Mouse (Mus musculus) C2C12 (cell line): ENCODE measurements around the gene 4933412E24Rik. TPM values are rescaled to one million over a fixed set of nuclear protein-coding genes. Genes with fewer than 3 reads are reported as not detected.

Source experiments
- H3K27me3 ChIP-seq: one replicate; pipeline ENCODE4 v1.6.1; 2011; ENCODE audit not compliant: control insufficient read depth, insufficient read depth, insufficient read length
- H3K36me3 ChIP-seq: one replicate; pipeline ENCODE4 v1.6.1; 2011; ENCODE audit not compliant: control insufficient read depth, insufficient read depth
- H3K4me3 ChIP-seq: one replicate; pipeline ENCODE4 v1.5.1; 2011; ENCODE audit warnings: mild to moderate bottlenecking, control low read depth; ENCODE audit not compliant: poor library complexity, insufficient read depth, severe bottlenecking
- H3K79me2 ChIP-seq: one replicate; pipeline ENCODE4 v1.6.1; 2011; ENCODE audit not compliant: control insufficient read depth, insufficient read depth
- H3K79me3 ChIP-seq: one replicate; pipeline ENCODE4 v1.6.1; 2011; ENCODE audit warnings: low read depth, control low read depth
- H3ac ChIP-seq: one replicate; pipeline ENCODE3; 2011; ENCODE audit warnings: low read depth; ENCODE audit not compliant: control insufficient read depth, insufficient read length
- CEBPB ChIP-seq: IDR thresholded peaks from one replicate; pipeline ENCODE4 v1.6.1; 2011; ENCODE audit warnings: low read depth, mild to moderate bottlenecking, control low read depth, moderate library complexity
- CTCF ChIP-seq: IDR thresholded peaks from one replicate; pipeline ENCODE4 v1.5.1; 2011; ENCODE audit not compliant: control insufficient read depth, insufficient read depth, insufficient read length
- FOSL1 ChIP-seq: IDR thresholded peaks from one replicate; pipeline ENCODE4 v1.8.0; 2011; ENCODE audit warnings: mild to moderate bottlenecking, low read length; ENCODE audit not compliant: poor library complexity, insufficient read depth, severe bottlenecking
- MAX ChIP-seq: IDR thresholded peaks from one replicate; pipeline ENCODE4 v1.6.1; 2011; ENCODE audit warnings: mild to moderate bottlenecking, control low read depth
- MYOD1 ChIP-seq: IDR thresholded peaks from one replicate; pipeline ENCODE4 v1.6.1; 2011; ENCODE audit warnings: low read depth; ENCODE audit not compliant: control insufficient read depth, insufficient read length
- MYOG ChIP-seq: IDR thresholded peaks from one replicate; pipeline ENCODE4 v1.6.1; 2011; ENCODE audit not compliant: control insufficient read depth, insufficient read length; ENCODE audit errors: extremely low read depth
- USF1 ChIP-seq: IDR thresholded peaks from one replicate; pipeline ENCODE4 v1.6.1; 2011; ENCODE audit warnings: low read depth, mild to moderate bottlenecking, control low read depth, moderate library complexity
- polyA plus RNA-seq: library from polyadenylated mRNA; unstranded; fragments of >200 nt; fragmentation: generic; extraction: Trizol; gene quantifications from one replicate; pipeline ENCODE4 v1.2.1, GENCODE M21; 2012; ENCODE audit warnings: missing spikeins

Gene 4933412E24Rik
- polyA plus RNA-seq, 1 experiment = not detected

DNA sequence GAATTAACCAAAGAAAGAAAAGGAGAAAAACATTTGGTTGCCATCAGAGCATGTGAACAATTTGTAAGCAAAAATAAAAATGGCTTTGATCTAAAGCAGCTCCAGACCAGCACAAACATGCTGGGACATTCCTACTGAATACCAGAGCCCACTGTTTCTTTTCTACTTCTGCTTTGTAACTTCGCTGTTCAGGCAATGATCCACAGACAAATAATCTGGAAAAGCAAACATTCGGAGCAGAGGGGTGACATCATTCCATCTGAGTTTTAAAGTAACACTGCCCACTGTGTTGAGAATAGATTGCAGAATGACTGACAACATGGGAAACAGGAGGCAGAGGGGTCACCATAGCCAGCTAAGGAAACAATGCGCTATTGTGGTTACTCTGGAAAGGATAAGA lies 41.1 kb downstream of the 4933412E24Rik start:
- TF ChIP-seq MAX (no peak), CTCF (no peak), USF1 (no peak), FOSL1 (no peak), MYOG (no peak), CEBPB (no peak), MYOD1 (no peak)
- Histone ChIP-seq H3K36me3 (no peaks in the 10 kb centered on the region), H3K4me3 (no peak overlapping the region), H3ac (no peak overlapping the region), H3K27me3 (no peaks in the 10 kb centered on the region), H3K79me3 (no peaks in the 10 kb centered on the region), H3K79me2 (no peaks in the 10 kb centered on the region)

DNA sequence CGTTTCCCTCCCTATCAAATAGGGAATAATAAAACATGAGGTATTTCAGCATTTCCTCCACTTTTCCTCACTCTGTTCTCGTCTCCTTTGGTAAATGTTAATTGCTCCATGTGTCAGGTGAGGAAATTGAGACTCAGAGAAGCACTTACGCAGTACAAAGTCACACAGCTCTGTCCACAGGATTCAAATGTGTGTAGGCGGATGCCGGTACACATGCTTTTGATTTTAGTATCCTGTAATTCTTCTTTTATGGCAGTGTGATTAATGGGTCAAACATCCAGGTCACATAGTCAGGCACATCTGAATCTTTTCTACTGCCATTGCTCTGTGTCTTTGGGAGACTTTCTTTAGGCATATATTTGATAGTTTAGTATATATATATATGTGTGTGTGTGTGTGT lies 41.8 kb downstream of the 4933412E24Rik start:
- H3K79me2 ChIP-seq = no peaks in the 10 kb centered on the region
- no peak overlapping the region for H3K4me3 ChIP-seq
- TF ChIP-seq CEBPB (no peak), FOSL1 (no peak), MYOD1 (no peak), USF1 (no peak), MYOG (no peak)

DNA sequence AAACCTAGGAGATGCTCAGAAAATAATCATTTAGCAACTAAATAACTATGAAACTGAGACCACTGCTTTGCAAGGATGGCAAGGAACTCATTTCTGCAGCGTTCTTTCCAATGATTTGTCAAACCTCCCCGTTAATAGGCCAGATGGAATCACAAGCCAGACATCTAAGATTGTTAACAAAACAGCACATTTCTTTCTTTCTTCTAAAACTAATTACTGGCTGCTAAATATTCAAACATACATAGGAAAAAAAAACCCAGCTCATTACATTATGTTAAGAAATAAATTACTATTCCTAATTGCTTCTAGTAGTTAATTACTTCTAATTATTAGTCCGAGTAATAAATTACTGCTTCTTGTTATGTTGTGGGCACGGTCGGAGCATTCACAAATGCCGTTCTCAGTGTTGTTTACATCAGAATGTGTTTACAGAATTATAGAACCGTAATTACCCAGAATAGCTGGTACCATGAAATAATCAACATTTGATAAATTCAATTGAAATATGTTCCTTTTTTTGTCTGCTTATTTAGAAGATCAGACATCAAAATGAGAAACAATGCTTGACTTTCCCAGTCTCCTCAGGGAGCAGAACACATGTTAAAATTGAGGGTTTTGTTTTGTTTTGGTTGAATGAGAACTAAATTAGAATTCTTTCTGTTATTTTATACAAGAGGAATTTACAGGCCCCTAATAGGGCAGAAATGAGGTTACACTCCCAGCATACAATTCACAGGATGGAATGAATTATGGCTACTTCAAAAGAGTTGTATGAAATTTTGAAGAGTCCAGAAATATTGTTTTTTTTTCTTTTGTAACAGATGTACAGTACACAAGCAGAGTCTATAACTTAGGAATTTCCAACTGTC lies 42.5 kb downstream of the 4933412E24Rik start:
- Histone ChIP-seq H3K36me3 (no peaks in the 10 kb centered on the region), H3K27me3 (no peaks in the 10 kb centered on the region), H3K4me3 (no peak overlapping the region), H3ac (no peak overlapping the region), H3K79me2 (no peaks in the 10 kb centered on the region), H3K79me3 (no peaks in the 10 kb centered on the region)
- TF ChIP-seq USF1 = no peak
- no peak for TF ChIP-seq FOSL1
- TF ChIP-seq MYOD1 = no peak
- TF ChIP-seq CTCF = no peak
- no peak for TF ChIP-seq CEBPB
- TF ChIP-seq MAX = no peak
- TF ChIP-seq MYOG = no peak

More for the DNA sequence above, 41.8 kb downstream of the 4933412E24Rik start:
- Histone ChIP-seq H3K27me3 (no peaks in the 10 kb centered on the region), H3K79me3 (no peaks in the 10 kb centered on the region), H3ac (no peak overlapping the region), H3K36me3 (no peaks in the 10 kb centered on the region)
